Mouse (Mus musculus) limb, embryonic 14.5 days (tissue): ENCODE results near the gene Mtfr1l. TPM values are rescaled to one million over a fixed set of nuclear protein-coding genes. Genes with fewer than 3 reads are reported as not detected.

ENCODE experiments used
- ATAC-seq: fragments of 200-750 bp; cut with Nextera tagmentation; 2 replicates; pipeline ENCODE4 v1.8.0; 2017; ENCODE audit warnings: low read depth, moderate number of reproducible peaks, moderate TSS enrichment; ENCODE audit not compliant: low FRiP score
- DNase-seq: peaks from one replicate; pipeline ENCODE4 v3.0.0-alpha.2; 2015; ENCODE audit warnings: low spot score
- H3K27ac ChIP-seq: fragments of 300-500 bp; sonication (generic); replicated peaks from 2 replicates; pipeline ENCODE4 v1.5.1; 2014; ENCODE audit warnings: low read depth, mild to moderate bottlenecking, low read length, moderate library complexity, mixed read lengths
- H3K27me3 ChIP-seq: fragments of 300-500 bp; sonication (generic); 2 replicates; pipeline ENCODE4 v1.6.1; 2014; ENCODE audit warnings: low read length, mixed read lengths; ENCODE audit not compliant: control insufficient read depth, insufficient read depth
- H3K36me3 ChIP-seq: fragments of 300-500 bp; sonication (generic); 2 replicates; pipeline ENCODE4 v1.6.1; 2014; ENCODE audit warnings: mild to moderate bottlenecking, low read length, moderate library complexity, mixed read lengths; ENCODE audit not compliant: control insufficient read depth, insufficient read depth
- H3K4me1 ChIP-seq: fragments of 300-500 bp; sonication (generic); 2 replicates; pipeline ENCODE4 v1.6.1; 2014; ENCODE audit warnings: antibody characterized with exemption, low read length, mixed read lengths; ENCODE audit not compliant: control insufficient read depth, insufficient read depth
- H3K4me2 ChIP-seq: fragments of 300-500 bp; sonication (generic); replicated peaks from 2 replicates; pipeline ENCODE4 v1.6.1; 2014; ENCODE audit warnings: low read depth, mild to moderate bottlenecking, low read length, moderate library complexity; ENCODE audit not compliant: severe bottlenecking
- H3K4me3 ChIP-seq: fragments of 300-500 bp; sonication (generic); replicated peaks from 2 replicates; pipeline ENCODE4 v1.5.1; 2014; ENCODE audit warnings: low read length
- H3K9ac ChIP-seq: fragments of 300-500 bp; sonication (generic); 2 replicates; pipeline ENCODE4 v1.6.1; 2014; ENCODE audit warnings: mild to moderate bottlenecking, low read depth, low read length, moderate library complexity; ENCODE audit not compliant: severe bottlenecking
- H3K9me3 ChIP-seq: fragments of 300-500 bp; sonication (generic); 2 replicates; pipeline ENCODE4 v1.6.1; 2016; ENCODE audit warnings: low read length; ENCODE audit not compliant: control insufficient read depth
- POLR2A ChIP-seq: fragments of 200-500 bp; IDR thresholded peaks from 2 replicates; pipeline ENCODE4 v1.8.0; 2012; ENCODE audit warnings: inconsistent platforms, mild to moderate bottlenecking, moderate library complexity, borderline replicate concordance; ENCODE audit not compliant: insufficient read depth, insufficient read length; ENCODE audit errors: extremely low read depth
- WGBS: fragments of 180-500 bp; shearing (Covaris S2); extraction: QIAGEN DNeasy Blood & Tissue Kit; methylation state at CpG from one replicate; pipeline ENCODE4 v1.1.7; 2014; 5-methylcytosine and 5-hydroxymethylcytosine counted together
- polyA plus RNA-seq, 2 experiments: library from polyadenylated mRNA; depleted of rRNA in 1 of 2; stranded (reverse) in 1 of 2; unstranded in 1 of 2; fragments of >200 nt; fragmentation: Nextera tagmentation in 1 of 2; extraction: Ambion mirVana in 1 of 2; gene quantifications; 2 replicates each; pipeline versions ENCODE4 v1.2.1 to v1.2.3; 2012 to 2014

Gene Mtfr1l
- polyA plus RNA-seq, 2 experiments = 111 to 123 TPM

GRCm38 (mm10) chr4:134557626-134558249, 22.6 kb upstream of the Mtfr1l start:
- Histone ChIP-seq H3K4me1 (peaks cover 9% of the 10 kb centered on the region), H3K27me3 (no peaks in the 10 kb centered on the region), H3K4me3 (no peak overlapping the region), H3K4me2 (no peak overlapping the region), H3K27ac (0 out of 2 replicates have a peak overlapping the region, but pooled peaks have one; percentile 40), H3K9me3 (no peaks in the 10 kb centered on the region), H3K36me3 (no peaks in the 10 kb centered on the region), H3K9ac (no peak overlapping the region)
- ATAC-seq (peak; percentile 43; the same call in 1 of the 2 replicates), DNase-seq (peak; percentile 42)
- WGBS = 11% methylated on average over 15 of the region's 16 CpGs
- no peak for TF ChIP-seq POLR2A

DNA sequence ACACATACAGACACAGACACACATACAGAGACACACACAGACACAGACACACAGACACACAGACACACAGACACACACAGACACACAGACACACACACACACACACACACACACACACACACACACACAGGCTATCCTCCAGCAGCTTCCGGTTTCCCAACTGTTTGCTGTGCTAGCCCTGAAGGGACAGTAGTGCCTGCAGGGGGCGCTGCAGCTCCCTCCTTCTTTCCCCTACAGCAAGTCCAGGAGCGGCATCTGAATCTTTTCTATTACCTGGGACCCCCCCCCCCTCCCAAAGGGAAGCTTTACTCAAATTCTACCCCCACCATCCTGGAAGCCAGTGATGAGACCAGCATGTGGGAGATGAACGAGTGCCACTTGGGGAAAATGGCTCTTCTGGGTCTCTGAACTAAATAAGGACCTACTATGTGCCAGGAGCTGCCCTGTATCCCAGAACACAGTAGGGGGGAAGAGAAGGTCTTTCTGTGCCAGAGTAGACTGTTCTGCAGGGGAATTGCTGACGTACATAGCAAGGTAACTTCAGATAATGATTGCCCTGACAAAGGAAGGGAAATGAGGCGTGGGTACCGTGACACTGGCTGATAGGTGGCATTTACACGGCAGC, 20.9 kb upstream of the Mtfr1l start:
- Histone ChIP-seq H3K4me2 (no peak overlapping the region), H3K27me3 (no peaks in the 10 kb centered on the region), H3K36me3 (no peaks in the 10 kb centered on the region), H3K4me3 (no peak overlapping the region), H3K4me1 (peaks cover 16% of the 10 kb centered on the region), H3K9me3 (no peaks in the 10 kb centered on the region), H3K9ac (no peak overlapping the region), H3K27ac (no peak overlapping the region)
- DNase-seq = no peak
- no peak for TF ChIP-seq POLR2A
- WGBS = 67% methylated on average over 8 of the region's 8 CpGs
- ATAC-seq = no peak

DNA sequence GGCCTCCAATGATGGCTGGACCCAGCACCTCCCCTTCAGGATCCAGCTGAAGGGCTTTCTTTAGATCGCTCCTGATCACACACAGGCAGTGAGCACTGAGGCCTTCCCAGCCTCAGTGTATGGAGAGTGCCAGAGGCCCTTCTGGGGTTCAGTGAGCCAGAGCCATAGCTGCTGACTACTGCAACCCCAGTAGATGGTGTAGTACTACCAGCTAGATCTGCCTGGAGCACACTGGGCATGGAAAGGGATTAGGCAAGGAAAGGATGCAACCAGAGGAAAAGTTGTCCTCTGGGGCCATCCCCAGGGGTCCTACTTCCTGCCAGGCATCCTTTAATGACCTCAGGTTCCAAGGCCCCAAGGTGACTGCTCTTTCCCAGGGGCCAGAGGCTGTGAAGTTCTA, 18.4 kb upstream of the Mtfr1l start:
- Histone ChIP-seq H3K9ac (no peak overlapping the region), H3K27ac (no peak overlapping the region), H3K36me3 (peaks cover 20% of the 10 kb centered on the region), H3K4me1 (peaks cover 16% of the 10 kb centered on the region), H3K27me3 (no peaks in the 10 kb centered on the region), H3K4me3 (no peak overlapping the region), H3K9me3 (peaks cover 6% of the 10 kb centered on the region; the same call in 1 of the 2 replicates), H3K4me2 (no peak overlapping the region)
- DNase-seq (no peak), ATAC-seq (no peak)
- no peak for TF ChIP-seq POLR2A
- 82% methylated on average over 1 of the region's 1 CpGs for WGBS

DNA sequence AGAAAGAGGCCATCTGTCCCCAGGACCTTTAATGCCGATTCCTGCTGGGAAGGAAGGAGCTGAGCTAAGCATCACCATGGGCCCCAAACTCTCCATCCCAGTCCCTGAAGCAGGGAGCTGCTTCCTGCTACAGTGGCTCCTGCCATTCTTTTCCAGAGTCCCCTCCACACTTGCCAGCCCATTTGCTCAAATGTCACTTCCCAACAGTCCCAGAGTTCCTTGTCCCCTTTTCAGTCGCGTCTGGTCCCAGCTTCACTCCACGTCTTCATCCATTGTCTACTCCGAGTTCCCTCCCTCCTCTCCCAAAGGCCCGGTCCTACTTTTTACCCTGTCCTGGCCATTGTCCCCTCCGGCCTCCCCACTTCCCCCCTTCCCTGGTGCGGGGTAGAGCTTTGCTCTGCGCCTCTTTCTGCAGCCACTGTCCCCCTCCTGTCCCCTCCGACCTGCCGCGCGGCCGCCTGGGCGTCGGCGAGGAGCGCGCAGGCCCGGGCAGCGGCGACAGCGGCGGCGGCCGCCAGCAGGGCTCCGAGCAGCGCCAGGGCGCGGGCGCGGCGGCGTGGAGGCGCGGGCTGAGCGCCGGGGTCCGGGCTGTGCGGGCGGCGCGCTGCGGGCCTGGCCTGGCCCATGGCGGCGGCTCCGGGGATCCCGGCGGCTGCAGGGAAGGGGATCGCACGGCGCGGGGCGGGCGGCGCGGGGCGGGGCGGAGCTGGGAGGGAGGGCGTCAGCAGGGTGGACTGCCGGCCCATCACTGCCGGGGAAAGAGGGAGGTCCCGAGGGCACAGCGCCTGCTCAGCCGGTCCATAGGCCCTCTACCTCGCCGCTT, 16.5 kb upstream of the Mtfr1l start, which contains the start of gene Selenon:
Selenon (minus strand) TSS at position 673 of the 823 bp plus-strand sequence.
- Histone ChIP-seq H3K9ac (peak within 1 kb of the TSS; percentile 92), H3K36me3 (peaks cover 39% of the 10 kb centered on the region), H3K9me3 (peaks cover 6% of the 10 kb centered on the region; the same call in 1 of the 2 replicates), H3K27ac (peak within 1 kb of the TSS; percentile 83), H3K4me3 (peak within 1 kb of the TSS; percentile 57), H3K27me3 (no peaks in the 10 kb centered on the region), H3K4me1 (peaks cover 8% of the 10 kb centered on the region; the same call in 1 of the 2 replicates), H3K4me2 (peak within 1 kb of the TSS; percentile 64)
- 1% methylated on average over 41 of the region's 67 CpGs for WGBS
- DNase-seq (peak; percentile 55), ATAC-seq (peak; percentile 86)
- no peak for TF ChIP-seq POLR2A

DNA sequence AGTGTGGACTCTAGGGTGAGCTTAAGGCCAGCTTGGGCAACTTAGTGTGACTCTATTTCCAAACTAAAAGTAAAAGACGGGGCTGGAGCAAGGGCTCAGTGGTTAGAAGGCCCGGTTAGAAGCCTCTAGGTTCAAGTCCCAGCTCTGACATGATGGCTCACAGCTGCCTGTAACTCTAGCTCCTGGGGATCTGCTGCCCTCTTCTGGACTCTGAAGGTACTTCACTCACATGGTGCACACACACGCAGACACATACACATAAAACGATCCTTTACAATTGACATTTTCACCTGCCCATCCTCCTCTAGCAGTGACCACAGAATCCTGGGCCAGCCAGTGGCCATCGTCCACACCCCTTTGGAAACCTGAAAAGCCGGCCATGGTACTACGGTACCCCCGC, 14.7 kb upstream of the Mtfr1l start:
- H3K27ac ChIP-seq = no peak overlapping the region
- DNase-seq (no peak), ATAC-seq (no peak)
- peaks cover 8% of the 10 kb centered on the region; the same call in 1 of the 2 replicates for H3K4me1 ChIP-seq
- no peak for TF ChIP-seq POLR2A
- H3K27me3 ChIP-seq = no peaks in the 10 kb centered on the region
- no peak overlapping the region for H3K4me3 ChIP-seq
- H3K9me3 ChIP-seq = peaks cover 6% of the 10 kb centered on the region; the same call in 1 of the 2 replicates
- H3K4me2 ChIP-seq = no peak overlapping the region
- peaks cover 56% of the 10 kb centered on the region for H3K36me3 ChIP-seq
- WGBS = 97% methylated on average over 8 of the region's 8 CpGs
- no peak overlapping the region for H3K9ac ChIP-seq
